Mouse (Mus musculus) testis, adult 2 months (tissue): ENCODE data around the gene Sema3d. TPM values are rescaled to one million over a fixed set of nuclear protein-coding genes. Genes with fewer than 3 reads are reported as not detected.
A peak's percentile ranks its signal among the peaks of the same experiment; 100 is the strongest.

Experiments used
- H3K27ac ChIP-seq: fragments of 200-500 bp; 2 replicates; pipeline ENCODE4 v1.5.1; 2012; ENCODE audit warnings: low read depth, low read length; ENCODE audit not compliant: control insufficient read depth, insufficient read depth
- H3K27me3 ChIP-seq: fragments of 200-500 bp; 2 replicates; pipeline ENCODE4 v1.6.1; 2012; ENCODE audit warnings: mild to moderate bottlenecking, low read length, moderate library complexity; ENCODE audit not compliant: control insufficient read depth, insufficient read depth
- H3K36me3 ChIP-seq: fragments of 200-500 bp; 2 replicates; pipeline ENCODE4 v1.6.1; 2012; ENCODE audit warnings: mild to moderate bottlenecking, low read length; ENCODE audit not compliant: control insufficient read depth, insufficient read depth
- H3K4me1 ChIP-seq: fragments of 200-500 bp; 2 replicates; pipeline ENCODE4 v1.6.1; 2012; ENCODE audit warnings: low read length; ENCODE audit not compliant: control insufficient read depth, insufficient read depth
- H3K4me3 ChIP-seq: fragments of 200-500 bp; 2 replicates; pipeline ENCODE4 v1.5.1; 2012; ENCODE audit warnings: low read depth, mild to moderate bottlenecking, low read length, moderate library complexity, mixed read lengths; ENCODE audit not compliant: control insufficient read depth
- CTCF ChIP-seq: fragments of 200-500 bp; IDR thresholded peaks from 2 replicates; pipeline ENCODE4 v1.5.1; 2012; ENCODE audit warnings: low read depth, mild to moderate bottlenecking, inconsistent platforms, low read length, moderate library complexity; ENCODE audit not compliant: control insufficient read depth, insufficient read depth, insufficient replicate concordance
- POLR2A ChIP-seq: fragments of 200-500 bp; IDR thresholded peaks from 2 replicates; pipeline ENCODE4 v1.6.1; 2012; ENCODE audit warnings: low read depth, mild to moderate bottlenecking, inconsistent platforms, low read length, moderate library complexity; ENCODE audit not compliant: control insufficient read depth
- polyA plus RNA-seq: library from polyadenylated mRNA; depleted of rRNA; stranded (reverse); fragments of >200 nt; gene quantifications from 2 replicates; pipeline ENCODE4 v1.2.3, GENCODE M21; 2012; rRNA removed

The Sema3d gene
- 0.05 and 0.16 TPM in 2 replicates for polyA plus RNA-seq

DNA sequence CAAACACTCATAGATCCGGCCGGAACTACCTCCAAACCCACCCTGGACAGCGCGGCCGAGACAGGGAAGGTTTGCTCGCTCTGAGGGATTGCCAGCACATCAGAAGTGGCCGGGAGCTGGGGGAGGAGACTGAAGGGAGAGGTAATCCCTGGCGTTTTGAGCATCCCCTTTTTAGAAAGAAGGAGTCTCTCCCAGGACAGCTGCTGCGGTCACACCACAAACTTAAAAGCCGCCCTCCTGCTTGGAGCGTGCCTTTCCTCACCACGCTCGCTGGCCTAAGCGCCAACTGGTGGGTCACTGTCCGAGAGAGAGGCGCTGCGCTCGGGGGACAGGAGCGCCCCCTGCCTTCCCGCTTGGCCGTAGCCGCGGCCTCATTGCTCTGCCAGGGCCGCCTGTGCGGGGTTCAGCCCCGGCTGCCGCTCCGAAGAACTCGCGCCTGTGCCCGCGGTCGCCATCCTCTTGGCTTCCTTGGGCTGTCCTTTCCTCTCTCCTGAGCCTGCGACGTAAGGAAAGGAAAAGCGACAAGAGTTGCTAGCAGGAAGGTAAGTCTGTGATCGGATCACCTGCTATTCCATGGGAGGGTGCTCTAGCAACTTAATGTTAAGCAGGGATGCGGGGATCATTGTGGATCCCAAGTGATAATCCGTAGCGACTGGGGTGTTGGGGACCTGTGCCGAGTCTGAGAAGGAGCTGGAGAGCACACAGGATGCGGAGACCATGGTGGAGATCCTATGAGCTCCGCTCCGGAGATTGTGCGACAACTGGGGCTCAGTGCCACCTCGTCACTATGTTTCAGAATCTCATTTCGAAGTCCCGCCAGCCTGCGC is at the start of gene Sema3d:
TSS of gene Sema3d (plus strand) at position 253 of the 827 bp plus-strand sequence.
- Histone ChIP-seq H3K27me3 (peaks cover 2% of the 10 kb centered on the region), H3K36me3 (no peaks in the 10 kb centered on the region), H3K27ac (no peak within 1 kb of the TSS), H3K4me3 (peak within 1 kb of the TSS; percentile 56), H3K4me1 (peaks cover 7% of the 10 kb centered on the region; the same call in 1 of the 2 replicates)
- TF ChIP-seq CTCF (peak; percentile 40; the same call in 1 of the 2 replicates), POLR2A (no peak)

DNA sequence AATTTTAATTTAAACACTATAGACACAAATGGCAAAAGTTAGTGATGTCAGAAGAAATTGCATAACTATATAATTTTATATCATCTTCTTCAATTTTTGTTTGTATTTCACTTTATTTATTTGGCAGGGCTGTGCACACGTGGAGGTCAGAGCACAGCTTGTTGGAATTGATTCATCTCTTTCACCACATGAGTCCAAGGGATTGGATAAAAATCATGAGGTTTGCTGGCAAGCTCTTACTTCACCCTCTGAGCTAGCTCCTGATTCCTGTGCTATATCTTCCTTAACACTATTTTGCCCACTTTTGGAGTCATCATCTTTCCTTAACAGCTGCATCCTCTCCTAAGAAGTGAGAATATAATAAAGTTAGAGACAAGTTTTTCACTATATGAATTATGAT is 5.9 kb upstream of the Sema3d start:
- H3K27me3 ChIP-seq = no peaks in the 10 kb centered on the region
- H3K27ac ChIP-seq = no peak overlapping the region
- no peaks in the 10 kb centered on the region for H3K4me1 ChIP-seq
- no peak for TF ChIP-seq POLR2A
- TF ChIP-seq CTCF = no peak
- no peaks in the 10 kb centered on the region for H3K36me3 ChIP-seq
- H3K4me3 ChIP-seq = no peak overlapping the region

DNA sequence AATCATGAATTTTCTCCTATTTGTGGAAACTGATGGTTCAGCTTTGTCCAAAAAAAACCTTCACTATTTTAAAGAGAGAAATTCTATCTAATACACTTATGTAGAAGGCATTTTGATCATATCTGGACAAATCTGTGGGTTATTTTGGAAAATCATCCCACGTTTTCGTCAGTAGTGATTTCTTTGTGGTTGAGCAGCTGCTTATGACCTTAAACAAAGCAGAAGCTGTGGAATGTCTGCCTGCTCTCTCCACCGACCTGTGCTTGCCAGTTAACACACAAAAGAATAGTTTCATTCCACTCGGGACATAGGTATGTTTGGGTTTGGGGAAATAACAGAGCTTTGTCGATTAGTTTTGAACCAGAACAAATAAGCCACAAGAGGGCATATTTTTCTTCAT is 4.3 kb upstream of the Sema3d start:
- H3K4me3 ChIP-seq = no peak overlapping the region
- no peak overlapping the region for H3K27ac ChIP-seq
- no peaks in the 10 kb centered on the region for H3K36me3 ChIP-seq
- no peaks in the 10 kb centered on the region; the same call in none of the 2 replicates for H3K27me3 ChIP-seq
- TF ChIP-seq POLR2A = no peak
- peaks cover 7% of the 10 kb centered on the region; the same call in 1 of the 2 replicates for H3K4me1 ChIP-seq

DNA sequence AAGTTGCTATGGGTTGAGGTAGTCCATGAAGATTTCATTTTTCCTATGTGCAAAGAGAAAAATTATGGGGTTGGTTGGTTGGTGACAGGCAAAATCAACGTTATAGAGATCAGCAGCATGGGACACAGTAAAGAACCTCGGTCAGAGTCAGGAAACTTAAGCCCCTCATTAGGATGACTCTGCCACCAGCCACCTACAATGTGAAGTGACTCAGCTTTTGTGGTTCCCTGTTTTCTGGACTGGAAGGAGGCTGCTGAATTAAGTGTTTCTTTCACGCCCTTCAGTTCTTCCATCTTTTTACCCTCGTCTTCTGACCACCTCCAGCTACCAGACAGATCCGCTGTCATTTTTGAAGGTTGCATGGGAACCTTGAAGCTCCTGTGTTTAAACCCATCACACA is 1.2 kb upstream of the Sema3d start:
- H3K27me3 ChIP-seq = peaks cover 2% of the 10 kb centered on the region
- TF ChIP-seq CTCF (no peak), POLR2A (no peak)
- H3K4me3 ChIP-seq = no peak overlapping the region
- peaks cover 7% of the 10 kb centered on the region; the same call in 1 of the 2 replicates for H3K4me1 ChIP-seq
- H3K36me3 ChIP-seq = no peaks in the 10 kb centered on the region
- H3K27ac ChIP-seq = no peak overlapping the region

DNA sequence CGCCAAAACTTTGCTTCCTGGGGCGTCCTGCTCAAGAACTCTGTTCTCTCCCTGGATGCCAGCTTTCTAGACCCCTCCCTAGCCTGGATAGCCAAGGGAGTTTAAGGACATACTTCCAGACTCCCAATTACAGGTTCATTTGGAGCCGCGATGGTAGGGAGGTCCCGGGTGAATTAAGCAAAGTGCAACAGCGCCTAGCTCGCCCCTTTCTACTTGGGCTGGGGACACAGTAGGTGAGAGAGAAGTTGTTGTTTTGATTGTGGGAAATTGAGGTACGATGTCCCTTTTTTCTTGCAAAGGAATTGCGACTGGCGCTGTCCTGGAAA is 738 bp downstream of the Sema3d start:
- TF ChIP-seq POLR2A (no peak), CTCF (no peak)
- Histone ChIP-seq H3K27me3 (peaks cover 2% of the 10 kb centered on the region), H3K27ac (no peak overlapping the region), H3K36me3 (no peaks in the 10 kb centered on the region), H3K4me1 (peaks cover 7% of the 10 kb centered on the region; the same call in 1 of the 2 replicates), H3K4me3 (no peak overlapping the region; the same call in 1 of the 2 replicates)

GRCm38 (mm10) chr5:12392667-12393066 is 9.5 kb downstream of the Sema3d start:
- Histone ChIP-seq H3K36me3 (no peaks in the 10 kb centered on the region), H3K27ac (no peak overlapping the region), H3K27me3 (no peaks in the 10 kb centered on the region), H3K4me1 (no peaks in the 10 kb centered on the region), H3K4me3 (no peak overlapping the region)
- no peak for TF ChIP-seq POLR2A
- no peak for TF ChIP-seq CTCF

DNA sequence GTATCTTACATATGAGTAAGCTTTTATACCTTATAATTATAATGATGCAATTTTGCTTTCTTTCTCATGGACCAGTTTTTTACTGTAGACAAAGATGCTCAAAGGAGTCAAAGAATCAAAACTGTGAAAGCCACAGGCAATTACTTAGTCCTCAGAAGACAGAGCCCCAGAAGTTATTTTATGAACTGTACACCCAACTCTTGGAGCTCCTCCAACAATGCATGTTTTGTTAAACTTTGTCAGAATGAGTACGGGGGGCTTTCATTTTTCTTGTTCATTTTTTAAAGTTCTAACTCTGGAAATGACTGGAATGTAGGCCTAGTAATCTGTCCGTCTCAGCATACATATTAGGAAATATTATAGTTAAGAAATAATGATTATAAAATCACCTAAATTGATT is 16.1 kb downstream of the Sema3d start:
- no peak overlapping the region for H3K4me3 ChIP-seq
- H3K27me3 ChIP-seq = no peaks in the 10 kb centered on the region
- TF ChIP-seq POLR2A = no peak
- no peak for TF ChIP-seq CTCF
- H3K27ac ChIP-seq = no peak overlapping the region
- H3K36me3 ChIP-seq = no peaks in the 10 kb centered on the region
- no peaks in the 10 kb centered on the region for H3K4me1 ChIP-seq

GRCm38 (mm10) chr5:12404229-12404628 is 21.0 kb downstream of the Sema3d start:
- no peak overlapping the region for H3K27ac ChIP-seq
- no peak overlapping the region for H3K4me3 ChIP-seq
- TF ChIP-seq CTCF (no peak), POLR2A (no peak)
- no peaks in the 10 kb centered on the region for H3K36me3 ChIP-seq
- no peaks in the 10 kb centered on the region for H3K4me1 ChIP-seq
- H3K27me3 ChIP-seq = no peaks in the 10 kb centered on the region
